Mouse (Mus musculus) embryonic facial prominence, embryonic 15.5 days (tissue): ENCODE data around the gene Tbl1xr1. TPM values are rescaled to one million over a fixed set of nuclear protein-coding genes. Genes with fewer than 3 reads are reported as not detected.

Experiments used
- ATAC-seq: fragments of 200-750 bp; cut with Nextera tagmentation; 2 replicates; pipeline ENCODE4 v1.8.0; 2017; ENCODE audit warnings: low read depth, moderate TSS enrichment; ENCODE audit not compliant: insufficient number of reproducible peaks, low FRiP score, low TSS enrichment
- H3K27ac ChIP-seq: fragments of 300-500 bp; sonication (generic); replicated peaks from 2 replicates; pipeline ENCODE4 v1.5.1; 2015; ENCODE audit warnings: mild to moderate bottlenecking, inconsistent platforms
- H3K27me3 ChIP-seq: fragments of 300-500 bp; sonication (generic); 2 replicates; pipeline ENCODE4 v1.6.1; 2015; ENCODE audit warnings: inconsistent platforms
- H3K36me3 ChIP-seq: fragments of 300-500 bp; sonication (generic); 2 replicates; pipeline ENCODE4 v1.6.1; 2015; ENCODE audit warnings: mild to moderate bottlenecking, inconsistent platforms
- H3K4me1 ChIP-seq: fragments of 300-500 bp; sonication (generic); 2 replicates; pipeline ENCODE4 v1.6.1; 2015; ENCODE audit warnings: inconsistent platforms
- H3K4me2 ChIP-seq: fragments of 300-500 bp; sonication (generic); replicated peaks from 2 replicates; pipeline ENCODE4 v1.6.1; 2015; ENCODE audit warnings: mild to moderate bottlenecking, inconsistent platforms
- H3K4me3 ChIP-seq: fragments of 300-500 bp; sonication (generic); replicated peaks from 2 replicates; pipeline ENCODE4 v1.5.1; 2015; ENCODE audit warnings: mild to moderate bottlenecking, inconsistent platforms
- H3K9ac ChIP-seq: fragments of 300-500 bp; sonication (generic); 2 replicates; pipeline ENCODE4 v1.6.1; 2015; ENCODE audit warnings: inconsistent platforms
- H3K9me3 ChIP-seq: fragments of 300-500 bp; sonication (generic); replicated peaks from 2 replicates; pipeline ENCODE4 v1.6.1; 2016; ENCODE audit warnings: inconsistent platforms
- WGBS: fragments of 180-500 bp; shearing (Covaris S2); methylation state at CpG from one replicate; pipeline ENCODE4 v1.1.7; 2015; 5-methylcytosine and 5-hydroxymethylcytosine counted together
- polyA plus RNA-seq: library from polyadenylated mRNA; unstranded; fragments of >200 nt; fragmentation: Nextera tagmentation; extraction: Ambion mirVana; gene quantifications from 2 replicates; pipeline ENCODE4 v1.2.1, GENCODE M21; 2015

Tbl1xr1 gene
- polyA plus RNA-seq, 1 experiment from 2014 or later = 28.3 TPM

DNA sequence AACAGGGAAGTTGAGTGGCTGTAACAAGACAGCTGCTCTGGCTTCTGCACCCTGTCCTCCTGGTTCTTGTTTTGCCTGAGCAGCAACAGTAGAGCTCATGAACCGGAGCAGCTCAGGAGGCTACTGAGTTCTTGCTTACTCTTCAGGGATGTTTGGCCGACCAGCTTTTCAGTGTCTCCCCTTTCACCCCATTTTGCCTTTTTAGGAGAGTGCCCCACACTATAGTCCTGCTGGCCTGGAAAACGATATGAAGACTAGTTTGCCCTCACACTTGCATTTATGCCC is 14.8 kb downstream of the Tbl1xr1 start:
- 61% methylated on average over 3 of the region's 3 CpGs for WGBS
- no peak overlapping the region for H3K4me2 ChIP-seq
- no peak; the same call in 1 of the 2 replicates for ATAC-seq

GRCm38 (mm10) chr3:22091681-22092080 is 15.2 kb downstream of the Tbl1xr1 start:
- no peaks in the 10 kb centered on the region for H3K27me3 ChIP-seq
- no peak overlapping the region for H3K4me2 ChIP-seq
- 77% methylated on average over 3 of the region's 3 CpGs for WGBS
- no peak overlapping the region for H3K9ac ChIP-seq
- ATAC-seq = no peak
- peaks cover 23% of the 10 kb centered on the region for H3K4me1 ChIP-seq
- H3K36me3 ChIP-seq = no peaks in the 10 kb centered on the region
- no peak overlapping the region for H3K4me3 ChIP-seq
- H3K9me3 ChIP-seq = no peaks in the 10 kb centered on the region
- no peak overlapping the region for H3K27ac ChIP-seq

More for the DNA sequence above, 14.8 kb downstream of the Tbl1xr1 start:
- H3K27ac ChIP-seq = no peak overlapping the region; the same call in 1 of the 2 replicates
- no peak overlapping the region for H3K9ac ChIP-seq
- H3K4me1 ChIP-seq = peaks cover 23% of the 10 kb centered on the region
- no peak overlapping the region for H3K4me3 ChIP-seq
- H3K27me3 ChIP-seq = no peaks in the 10 kb centered on the region
- no peaks in the 10 kb centered on the region for H3K9me3 ChIP-seq
- no peaks in the 10 kb centered on the region for H3K36me3 ChIP-seq

DNA sequence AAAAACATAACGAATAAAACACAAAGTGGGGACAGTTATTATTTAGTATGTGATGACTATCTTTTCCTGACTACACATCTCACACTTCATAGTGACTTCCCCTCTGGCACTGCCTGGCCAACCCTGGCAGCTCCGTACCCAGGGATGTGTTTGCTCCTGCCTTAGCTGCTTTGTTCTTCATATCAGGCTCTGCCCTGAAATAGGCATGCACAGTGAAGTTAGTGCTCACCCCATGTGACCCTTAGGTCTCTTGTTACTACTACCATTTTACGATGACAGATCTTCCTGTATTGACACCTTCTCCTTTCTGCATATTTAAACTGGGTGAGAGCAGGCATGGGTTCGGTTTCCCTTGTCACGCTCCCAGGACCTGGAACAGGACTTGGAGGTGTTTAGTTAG is 16.3 kb downstream of the Tbl1xr1 start:
- no peaks in the 10 kb centered on the region for H3K36me3 ChIP-seq
- H3K27ac ChIP-seq = no peak overlapping the region
- peaks cover 23% of the 10 kb centered on the region for H3K4me1 ChIP-seq
- no peaks in the 10 kb centered on the region for H3K9me3 ChIP-seq
- no peak overlapping the region for H3K4me3 ChIP-seq
- H3K9ac ChIP-seq = no peak overlapping the region
- H3K27me3 ChIP-seq = no peaks in the 10 kb centered on the region
- no peak for ATAC-seq
- 79% methylated on average over 5 of the region's 5 CpGs for WGBS
- no peak overlapping the region for H3K4me2 ChIP-seq

DNA sequence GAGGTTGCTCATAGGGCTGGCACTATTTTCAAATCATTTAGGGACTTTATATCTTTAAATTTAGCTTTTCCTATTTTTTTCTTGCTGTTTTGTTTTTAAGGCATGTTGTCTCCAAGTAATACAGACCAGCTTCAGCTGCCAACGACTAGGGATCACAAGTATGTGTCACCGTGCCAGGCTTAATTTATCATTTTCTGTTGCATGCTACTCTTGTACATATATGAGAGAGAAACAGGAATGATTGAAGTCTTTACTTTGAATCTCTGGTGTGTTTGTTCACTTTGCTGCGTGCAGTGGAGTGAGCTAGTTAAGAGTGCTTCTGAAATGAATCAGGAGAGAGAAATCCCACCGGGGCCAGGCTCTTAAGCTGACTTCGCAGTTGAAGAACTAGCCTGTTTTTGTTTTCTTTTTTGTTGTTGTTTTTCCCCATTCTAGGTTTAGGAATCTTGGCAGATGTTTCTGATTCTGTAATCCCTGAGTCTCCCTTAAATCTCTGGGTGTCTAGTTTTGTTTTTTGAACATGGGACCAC is 27.6 kb downstream of the Tbl1xr1 start:
- 38% methylated on average over 5 of the region's 5 CpGs for WGBS

GRCm38 (mm10) chr3:22105471-22105870 is 29.0 kb downstream of the Tbl1xr1 start:
- H3K4me1 ChIP-seq = peaks cover 19% of the 10 kb centered on the region
- H3K36me3 ChIP-seq = no peaks in the 10 kb centered on the region
- H3K4me2 ChIP-seq = no peak overlapping the region
- 36% methylated on average over 6 of the region's 6 CpGs for WGBS
- no peak overlapping the region for H3K4me3 ChIP-seq
- no peak for ATAC-seq
- no peaks in the 10 kb centered on the region for H3K9me3 ChIP-seq
- H3K27ac ChIP-seq = no peak overlapping the region
- H3K27me3 ChIP-seq = no peaks in the 10 kb centered on the region
- H3K9ac ChIP-seq = no peak overlapping the region

More for the DNA sequence above, 27.6 kb downstream of the Tbl1xr1 start:
- Histone ChIP-seq H3K4me2 (no peak overlapping the region), H3K36me3 (no peaks in the 10 kb centered on the region), H3K27ac (no peak overlapping the region), H3K9me3 (no peaks in the 10 kb centered on the region), H3K4me3 (no peak overlapping the region), H3K27me3 (no peaks in the 10 kb centered on the region), H3K9ac (no peak overlapping the region), H3K4me1 (peaks cover 19% of the 10 kb centered on the region)
- ATAC-seq = no peak

- no peak for ATAC-seq
- no peak overlapping the region for H3K4me2 ChIP-seq
- no peaks in the 10 kb centered on the region for H3K36me3 ChIP-seq
- H3K4me3 ChIP-seq = no peak overlapping the region
- H3K4me1 ChIP-seq = peaks cover 19% of the 10 kb centered on the region
- H3K27ac ChIP-seq = no peak overlapping the region
- 0 out of 2 replicates have a peak, but pooled peaks cover 3% of the 10 kb centered on the region for H3K9me3 ChIP-seq
- H3K9ac ChIP-seq = no peak overlapping the region
- H3K27me3 ChIP-seq = no peaks in the 10 kb centered on the region
These were observed 31.6 kb downstream of the Tbl1xr1 start for GRCm38 (mm10) chr3:22108013-22108412.

DNA sequence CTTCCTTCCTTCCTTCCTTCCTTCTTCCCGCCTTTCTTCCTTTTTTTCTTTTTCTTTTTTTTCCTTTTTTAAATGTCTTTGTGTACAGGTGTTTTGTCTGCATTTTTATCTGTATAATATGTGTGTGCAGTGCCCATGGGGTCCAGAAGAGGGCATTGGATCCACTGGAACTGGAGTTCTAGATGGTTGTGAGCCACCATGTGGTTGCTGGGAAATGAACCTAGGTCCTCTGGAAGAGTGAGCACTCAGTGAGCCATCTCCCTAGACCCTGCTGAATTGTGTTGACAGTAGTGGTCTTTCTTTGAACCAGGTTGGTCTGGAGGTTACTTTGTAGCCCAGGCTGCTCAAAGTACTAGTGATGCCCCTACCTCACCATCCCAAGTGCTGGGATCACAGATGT is 33.2 kb downstream of the Tbl1xr1 start:
- H3K27ac ChIP-seq = no peak overlapping the region
- H3K9ac ChIP-seq = no peak overlapping the region
- H3K9me3 ChIP-seq = 0 out of 2 replicates have a peak, but pooled peaks cover 3% of the 10 kb centered on the region
- H3K27me3 ChIP-seq = no peaks in the 10 kb centered on the region
- ATAC-seq = no peak
- WGBS = 76% methylated on average over 1 of the region's 1 CpGs
- H3K36me3 ChIP-seq = no peaks in the 10 kb centered on the region
- H3K4me1 ChIP-seq = peaks cover 11% of the 10 kb centered on the region
- H3K4me3 ChIP-seq = no peak overlapping the region
- H3K4me2 ChIP-seq = no peak overlapping the region

DNA sequence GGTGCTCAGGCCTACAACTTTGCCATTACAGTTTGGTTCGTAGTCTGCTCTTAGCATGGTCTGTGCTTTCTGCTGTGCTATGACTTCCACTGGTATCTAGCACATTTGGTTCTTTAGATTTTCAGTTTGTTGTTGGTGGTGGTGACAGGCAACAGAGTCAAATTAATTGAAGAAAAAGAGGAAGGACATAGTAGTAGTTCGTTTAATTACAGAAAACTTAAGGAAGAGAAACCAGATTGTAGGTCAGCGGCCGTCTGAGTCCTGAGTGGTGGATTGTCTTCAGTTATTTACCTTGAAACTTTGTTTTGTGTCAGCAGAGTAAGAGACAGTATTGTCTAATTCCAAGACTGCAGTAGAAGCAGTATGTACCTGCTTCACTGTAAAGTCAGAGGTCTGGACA is 37.3 kb downstream of the Tbl1xr1 start:
- H3K27ac ChIP-seq = no peak overlapping the region
- H3K36me3 ChIP-seq = no peaks in the 10 kb centered on the region
- ATAC-seq = no peak
- H3K27me3 ChIP-seq = no peaks in the 10 kb centered on the region
- peaks cover 4% of the 10 kb centered on the region for H3K4me1 ChIP-seq
- H3K9me3 ChIP-seq = 0 out of 2 replicates have a peak, but pooled peaks cover 3% of the 10 kb centered on the region
- 92% methylated on average over 4 of the region's 4 CpGs for WGBS
- no peak overlapping the region for H3K4me2 ChIP-seq
- no peak overlapping the region for H3K9ac ChIP-seq
- no peak overlapping the region for H3K4me3 ChIP-seq

GRCm38 (mm10) chr3:22115221-22115620 is 38.8 kb downstream of the Tbl1xr1 start:
- Histone ChIP-seq H3K27me3 (no peaks in the 10 kb centered on the region), H3K9me3 (0 out of 2 replicates have a peak, but pooled peaks cover 3% of the 10 kb centered on the region), H3K4me3 (no peak overlapping the region), H3K27ac (no peak overlapping the region), H3K4me1 (peaks cover 4% of the 10 kb centered on the region), H3K36me3 (no peaks in the 10 kb centered on the region), H3K9ac (no peak overlapping the region), H3K4me2 (no peak overlapping the region)
- WGBS = 25% methylated on average over 2 of the region's 2 CpGs
- ATAC-seq = no peak; the same call in 1 of the 2 replicates

DNA sequence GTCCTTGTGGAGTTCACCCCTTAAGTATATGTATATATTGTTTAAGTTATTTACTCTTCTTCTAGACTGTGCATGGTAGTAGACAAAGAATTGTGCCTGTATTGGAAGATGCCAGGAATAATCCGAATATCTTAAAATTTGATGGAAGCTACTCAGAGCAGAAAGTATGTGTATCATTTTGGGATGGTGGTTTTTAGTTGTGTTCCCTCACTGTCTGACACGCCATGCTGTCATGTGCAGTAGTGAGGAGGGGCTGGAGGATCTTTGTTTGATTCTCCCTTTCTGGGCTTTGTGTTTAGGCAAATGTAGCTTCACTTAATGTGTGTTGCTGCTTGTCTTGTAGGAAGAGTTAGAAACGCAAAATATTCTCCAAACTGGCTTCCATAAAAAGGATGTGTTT is 39.2 kb downstream of the Tbl1xr1 start:
- no peak overlapping the region for H3K9ac ChIP-seq
- H3K27ac ChIP-seq = no peak overlapping the region
- H3K4me1 ChIP-seq = peaks cover 4% of the 10 kb centered on the region
- no peak overlapping the region for H3K4me2 ChIP-seq
- no peaks in the 10 kb centered on the region for H3K27me3 ChIP-seq
- WGBS = 80% methylated on average over 3 of the region's 3 CpGs
- H3K4me3 ChIP-seq = no peak overlapping the region
- H3K9me3 ChIP-seq = 0 out of 2 replicates have a peak, but pooled peaks cover 3% of the 10 kb centered on the region
- no peaks in the 10 kb centered on the region for H3K36me3 ChIP-seq
- ATAC-seq = no peak

GRCm38 (mm10) chr3:22116188-22116587 is 39.7 kb downstream of the Tbl1xr1 start:
- Histone ChIP-seq H3K4me3 (no peak overlapping the region), H3K36me3 (no peaks in the 10 kb centered on the region), H3K27me3 (no peaks in the 10 kb centered on the region), H3K4me2 (no peak overlapping the region), H3K4me1 (peaks cover 4% of the 10 kb centered on the region), H3K9ac (no peak overlapping the region), H3K9me3 (0 out of 2 replicates have a peak, but pooled peaks cover 3% of the 10 kb centered on the region), H3K27ac (no peak overlapping the region)
- WGBS = 84% methylated on average over 1 of the region's 1 CpGs
- ATAC-seq = no peak

GRCm38 (mm10) chr3:22121741-22122140 is 45.3 kb downstream of the Tbl1xr1 start:
- Histone ChIP-seq H3K27me3 (no peaks in the 10 kb centered on the region), H3K27ac (no peak overlapping the region), H3K4me1 (peaks cover 12% of the 10 kb centered on the region; the same call in 1 of the 2 replicates), H3K9ac (no peak overlapping the region), H3K36me3 (no peaks in the 10 kb centered on the region), H3K4me3 (no peak overlapping the region), H3K4me2 (no peak overlapping the region), H3K9me3 (no peaks in the 10 kb centered on the region)
- WGBS = 53% methylated on average over 3 of the region's 3 CpGs
- no peak for ATAC-seq
